Mouse (Mus musculus) retina, postnatal 1 day (tissue): ENCODE measurements around the gene Tgfb1i1.

Experiments
- DNase-seq: peaks from one replicate; pipeline ENCODE4 v3.0.0-alpha.2; 2012

The Tgfb1i1 gene

DNA sequence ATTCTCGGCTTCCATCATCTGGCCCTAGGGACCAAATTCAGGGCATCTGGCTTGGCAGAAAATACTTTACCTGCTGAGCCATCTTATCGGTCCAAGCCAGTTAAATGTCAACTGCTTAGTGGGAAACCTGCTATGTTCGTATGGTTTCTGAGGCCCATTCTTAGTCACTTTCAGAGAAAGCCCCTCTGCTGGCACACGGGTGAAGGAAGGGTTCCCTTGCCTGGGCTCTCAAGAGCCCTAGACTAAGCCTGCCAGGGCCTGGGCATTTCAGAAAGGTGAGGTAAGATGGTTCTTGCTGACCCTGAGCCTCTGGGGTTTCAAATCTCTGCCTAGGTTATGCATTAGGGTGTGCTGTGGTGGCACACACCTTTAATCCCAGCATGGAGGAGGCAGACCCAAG lies 1.1 kb upstream of the Tgfb1i1 start:
- no peak for DNase-seq

DNA sequence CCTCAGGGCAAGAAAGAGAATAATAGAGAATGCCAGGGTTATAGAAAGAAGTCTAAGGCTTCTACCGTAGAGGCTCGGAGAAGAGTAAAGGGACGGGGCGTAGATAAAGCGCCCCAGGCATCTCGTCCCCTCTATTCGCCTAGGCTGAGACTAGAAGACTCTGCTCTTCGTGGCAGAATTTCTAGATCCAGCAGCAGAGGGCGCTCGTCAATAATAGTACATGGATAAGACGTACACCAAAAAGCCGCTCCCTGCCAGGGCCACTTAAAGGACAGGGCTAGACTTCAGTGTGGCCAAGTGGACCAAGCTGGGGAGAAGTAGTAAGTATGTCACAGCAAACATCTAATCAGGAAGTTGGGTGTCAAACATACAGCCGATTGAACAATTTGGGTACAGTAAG lies 831 bp downstream of the Tgfb1i1 start:
- peak; percentile 90 for DNase-seq

DNA sequence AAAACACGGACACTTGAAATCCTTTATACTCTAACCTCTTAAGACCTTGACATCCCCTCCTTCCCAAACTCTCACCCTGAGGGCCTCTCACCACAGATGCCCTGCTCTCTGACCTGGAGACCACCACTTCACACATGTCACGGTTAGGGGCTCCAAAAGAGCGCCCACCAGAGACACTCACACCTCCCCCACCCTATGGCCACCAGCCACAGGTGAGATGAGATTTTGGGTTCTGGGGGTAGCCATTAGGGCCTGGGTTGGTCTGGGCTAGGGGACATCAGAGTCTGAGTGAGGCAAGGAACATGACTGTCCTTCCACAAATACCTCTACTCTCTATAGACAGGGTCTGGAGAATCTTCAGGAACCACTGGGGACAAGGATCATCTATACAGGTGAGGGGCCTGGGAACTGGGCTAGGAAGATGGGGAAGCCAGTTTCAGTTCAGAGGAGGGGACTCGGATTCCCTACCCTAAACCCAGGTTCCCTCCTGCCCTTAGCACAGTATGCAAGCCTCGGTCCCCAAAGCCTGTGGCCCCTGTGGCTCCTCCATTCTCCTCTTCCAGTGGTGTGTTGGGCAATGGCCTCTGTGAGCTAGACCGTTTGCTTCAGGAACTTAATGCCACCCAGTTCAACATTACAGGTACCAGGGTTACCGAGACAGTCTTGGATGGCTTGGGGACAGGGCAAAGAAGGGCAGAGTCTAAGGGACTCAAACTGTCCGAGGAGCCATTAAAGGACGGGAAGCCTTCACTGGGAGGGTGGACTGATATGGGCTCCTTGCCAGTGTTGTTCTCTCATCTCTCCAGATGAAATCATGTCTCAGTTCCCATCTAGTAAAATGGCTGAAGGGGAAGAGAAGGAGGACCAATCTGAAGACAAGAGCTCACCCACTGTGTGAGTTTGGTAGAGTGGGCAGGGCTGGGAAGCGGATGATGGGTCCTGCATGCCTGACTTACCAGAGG lies 1.8 kb downstream of the Tgfb1i1 start:
- no peak for DNase-seq

DNA sequence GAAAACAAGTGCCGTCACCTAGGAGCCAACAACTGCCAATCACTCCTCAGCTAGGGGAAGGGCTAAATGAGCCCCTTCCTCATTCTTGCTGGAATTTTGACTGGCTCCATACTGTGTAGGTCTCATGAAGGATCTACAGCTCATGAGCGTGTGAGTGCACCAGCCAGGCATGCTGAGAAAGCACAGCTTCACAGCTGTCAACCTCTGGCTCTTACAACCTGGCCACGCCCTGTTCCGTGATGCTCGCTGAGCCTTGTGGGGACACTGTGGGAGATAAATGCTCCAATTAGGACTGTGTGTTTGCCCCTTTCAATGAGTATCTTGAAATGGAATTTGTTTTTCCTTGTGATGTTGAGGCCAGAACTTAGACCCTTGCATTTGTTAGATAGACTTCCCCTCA lies 3.4 kb downstream of the Tgfb1i1 start:
- no peak for DNase-seq

DNA sequence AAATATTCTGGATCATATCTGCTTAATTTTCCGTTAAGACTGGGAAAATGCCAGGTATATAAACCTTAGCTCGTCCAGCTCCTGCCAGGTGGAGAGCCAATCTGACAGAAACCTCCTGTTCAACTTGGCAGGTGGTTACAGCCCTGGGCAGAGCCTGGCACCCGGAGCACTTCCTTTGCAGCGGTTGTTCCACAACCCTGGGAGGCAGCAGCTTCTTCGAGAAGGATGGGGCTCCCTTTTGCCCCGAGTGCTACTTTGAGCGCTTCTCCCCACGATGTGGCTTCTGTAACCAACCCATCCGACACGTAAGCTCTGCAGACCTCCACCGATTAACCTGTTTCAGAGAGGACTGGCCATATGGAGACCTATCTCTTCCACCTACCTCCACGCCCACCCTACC lies 5.3 kb downstream of the Tgfb1i1 start:
- no peak for DNase-seq

DNA sequence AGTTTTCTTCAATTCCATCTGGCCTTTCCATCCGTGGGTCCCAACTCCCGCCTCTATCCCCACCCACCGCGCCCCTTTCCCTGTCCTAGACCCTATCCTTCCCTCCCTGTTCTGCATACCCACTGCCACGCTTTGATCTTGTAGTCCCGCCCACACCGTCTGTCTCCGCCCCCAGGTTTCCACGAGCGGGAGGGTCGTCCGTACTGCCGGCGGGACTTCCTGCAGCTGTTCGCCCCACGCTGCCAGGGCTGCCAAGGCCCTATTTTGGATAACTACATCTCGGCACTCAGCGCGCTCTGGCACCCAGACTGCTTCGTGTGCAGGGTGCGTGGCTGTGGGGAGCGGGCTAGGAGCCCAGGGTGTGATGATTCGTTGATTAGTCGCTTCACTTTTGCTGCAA lies 6.0 kb downstream of the Tgfb1i1 start:
- peak; percentile 77 for DNase-seq

DNA sequence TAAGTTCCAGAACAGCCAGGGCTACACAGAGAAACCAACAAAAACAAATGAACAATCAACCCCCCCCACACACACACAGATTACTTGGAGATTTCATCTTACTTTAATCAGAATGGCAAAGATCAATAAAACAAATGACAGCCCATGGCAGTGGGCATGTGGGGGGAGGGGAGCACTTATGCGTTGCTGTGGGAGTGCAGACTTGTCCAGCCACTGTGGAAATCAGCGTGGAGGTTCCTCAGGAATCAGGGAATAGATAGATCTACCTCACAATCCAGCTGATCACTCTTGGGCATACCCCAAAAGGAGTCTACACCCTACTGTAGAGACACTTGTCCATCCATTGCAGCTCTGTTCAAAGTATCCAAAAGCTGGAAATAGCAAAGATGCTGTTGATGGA lies 8.4 kb downstream of the Tgfb1i1 start:
- DNase-seq, result no peak

DNA sequence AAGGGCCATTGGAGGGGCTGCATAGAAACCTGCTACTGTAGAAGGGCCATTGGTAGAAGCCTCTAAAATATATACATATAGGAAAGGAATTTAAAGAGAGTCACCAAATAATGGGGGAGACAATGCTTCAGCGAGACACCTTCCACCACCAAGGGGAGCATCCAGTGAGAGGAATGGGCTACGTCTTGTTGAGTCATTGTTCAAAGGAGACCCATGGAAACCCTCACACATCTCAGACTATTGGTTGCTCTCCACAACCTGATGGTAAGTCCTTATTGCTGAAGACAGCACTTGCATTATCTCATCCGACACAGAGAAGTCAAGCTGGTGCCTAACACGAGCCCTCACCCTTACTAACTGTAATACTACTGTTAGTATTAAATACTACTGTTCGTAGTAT lies 9.1 kb downstream of the Tgfb1i1 start:
- DNase-seq, result no peak

DNA sequence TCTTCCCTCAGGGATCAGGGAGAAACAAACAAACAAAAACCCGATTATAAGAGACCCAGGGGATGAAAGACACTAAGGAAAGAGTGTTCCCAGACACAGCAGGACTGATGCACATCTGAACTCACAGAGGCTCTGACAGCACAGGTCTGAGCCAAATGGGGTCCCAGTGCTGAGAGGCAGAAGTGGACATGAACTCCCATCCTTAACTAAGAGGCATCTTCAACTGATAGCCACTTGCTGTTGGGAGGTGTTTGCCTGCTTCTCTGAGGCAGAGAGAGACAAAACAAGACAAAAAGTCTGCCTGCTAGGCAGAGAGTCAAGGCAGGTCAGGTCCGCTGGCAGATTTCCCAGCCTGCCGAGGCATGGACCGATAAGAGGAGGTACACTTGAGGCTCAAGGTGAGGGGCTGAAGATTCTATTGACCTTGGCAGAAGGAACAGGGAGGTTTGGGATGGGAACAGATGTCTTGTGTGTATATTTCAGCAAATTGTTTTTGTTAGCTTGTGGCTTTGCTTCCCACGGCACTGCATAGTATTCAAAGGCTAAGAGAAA lies 10.2 kb downstream of the Tgfb1i1 start:
- DNase-seq, result no peak

DNA sequence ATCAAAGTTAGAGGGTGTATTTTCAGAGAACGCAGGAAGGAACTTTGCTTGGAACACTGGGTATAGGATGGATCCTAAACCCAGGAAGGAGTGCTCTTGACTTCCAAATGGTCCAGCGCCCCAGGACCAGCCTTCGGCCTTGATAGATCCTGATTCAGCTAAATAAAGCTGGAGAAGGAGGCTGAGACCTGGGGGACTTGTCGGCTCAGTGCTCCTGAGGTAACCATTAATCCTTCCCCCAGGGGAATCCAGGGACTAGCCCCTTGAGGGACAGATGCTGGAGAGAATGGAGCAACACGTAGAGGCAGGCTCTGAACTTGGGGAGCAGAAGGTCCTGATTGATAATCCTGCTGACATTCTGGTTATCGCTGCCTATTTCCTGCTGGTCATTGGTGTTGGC lies 18.8 kb downstream of the Tgfb1i1 start, which contains the start of gene Slc5a2:
Gene Slc5a2, plus strand, starts transcription at position 247 of the 400 bp plus-strand sequence.
- DNase-seq, result no peak

DNA sequence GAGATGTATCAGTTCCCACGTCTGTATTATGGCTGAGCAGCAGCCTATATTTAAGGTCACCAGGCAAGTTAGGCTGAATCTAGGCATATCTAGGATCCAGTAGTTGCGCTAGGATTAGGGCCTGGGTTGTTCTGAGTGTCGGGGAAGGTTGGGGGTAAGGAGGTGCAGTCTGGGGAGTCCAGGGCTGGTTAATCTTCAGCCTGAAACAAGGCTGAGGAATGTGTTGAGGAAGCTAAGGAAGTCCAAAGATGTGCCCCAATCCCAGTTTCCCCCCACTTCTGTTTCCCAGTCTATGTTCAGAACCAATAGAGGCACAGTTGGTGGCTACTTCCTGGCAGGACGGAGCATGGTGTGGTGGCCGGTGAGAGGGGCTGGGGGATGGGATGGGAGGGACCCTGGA lies 19.4 kb downstream of the Tgfb1i1 start:
- DNase-seq, result no peak

DNA sequence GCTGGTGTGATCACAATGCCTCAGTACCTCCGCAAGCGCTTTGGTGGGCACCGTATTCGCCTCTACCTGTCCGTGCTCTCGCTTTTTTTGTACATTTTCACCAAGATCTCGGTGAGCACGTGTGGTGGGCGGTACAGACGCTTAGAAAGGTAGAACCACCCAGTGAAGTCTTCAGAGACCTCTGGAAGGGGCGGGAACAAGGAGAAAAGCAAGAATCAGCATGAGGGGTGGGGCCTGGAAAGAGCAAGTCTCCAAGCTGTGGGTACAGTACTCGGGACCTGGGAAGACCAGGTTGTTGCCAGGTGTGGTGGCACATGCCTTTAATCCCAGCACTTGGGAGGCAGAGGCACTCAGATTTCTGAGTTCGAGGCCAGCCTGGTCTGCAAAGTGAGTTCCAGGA lies 20.8 kb downstream of the Tgfb1i1 start:
- no peak for DNase-seq

DNA sequence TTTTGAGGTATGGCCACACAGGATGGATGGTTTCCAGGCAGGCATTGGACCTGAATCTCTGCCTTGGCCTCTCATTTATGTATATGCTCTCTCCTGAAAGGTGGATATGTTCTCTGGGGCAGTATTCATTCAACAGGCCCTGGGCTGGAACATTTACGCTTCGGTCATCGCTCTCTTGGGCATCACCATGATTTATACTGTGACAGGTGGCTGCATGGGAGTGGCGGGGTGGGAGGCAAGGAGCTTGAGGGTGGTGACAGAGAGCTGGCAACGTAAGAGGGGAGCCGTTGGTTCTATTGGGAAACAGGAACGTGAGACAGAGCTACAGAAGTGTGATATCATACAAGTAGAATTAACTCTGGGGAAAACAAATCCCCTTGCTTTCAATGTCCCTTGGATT lies 21.2 kb downstream of the Tgfb1i1 start:
- DNase-seq, result no peak

DNA sequence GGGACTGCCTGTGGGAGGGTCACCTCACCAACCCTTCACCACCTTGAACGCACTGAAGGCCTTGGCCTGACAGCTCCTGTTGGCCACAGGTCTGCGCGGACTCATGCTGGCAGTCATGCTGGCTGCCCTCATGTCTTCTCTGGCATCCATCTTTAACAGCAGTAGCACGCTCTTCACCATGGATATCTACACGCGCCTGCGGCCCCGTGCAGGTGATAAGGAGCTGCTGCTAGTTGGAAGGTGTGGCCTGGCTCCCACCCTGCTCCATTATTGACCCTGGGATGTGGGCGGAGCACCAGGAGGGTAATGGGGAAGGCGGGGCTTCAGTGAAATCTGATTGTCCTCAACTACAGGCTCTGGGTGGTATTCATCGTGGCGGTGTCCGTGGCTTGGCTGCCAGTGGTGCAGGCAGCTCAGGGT lies 23.8 kb downstream of the Tgfb1i1 start:
- DNase-seq, result no peak

DNA sequence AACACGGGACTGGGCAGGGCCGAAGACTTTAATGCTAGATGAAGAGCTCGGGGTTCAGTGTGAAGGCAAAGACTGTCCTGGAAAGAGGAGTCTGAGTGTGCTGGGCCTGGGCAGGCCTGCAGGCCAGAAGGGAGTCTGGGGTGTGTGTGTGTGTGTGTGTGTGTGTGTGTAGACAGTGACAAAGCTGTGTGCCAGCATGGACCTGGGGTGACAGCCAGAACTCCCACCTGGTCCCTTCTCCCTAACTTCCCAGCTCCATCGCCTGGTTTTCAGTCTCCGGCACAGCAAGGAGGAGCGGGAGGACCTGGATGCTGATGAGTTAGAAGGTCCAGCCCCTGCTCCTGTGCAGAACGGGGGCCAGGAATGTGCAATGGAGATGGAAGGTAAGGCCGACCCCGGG lies 24.9 kb downstream of the Tgfb1i1 start:
- no peak for DNase-seq

DNA sequence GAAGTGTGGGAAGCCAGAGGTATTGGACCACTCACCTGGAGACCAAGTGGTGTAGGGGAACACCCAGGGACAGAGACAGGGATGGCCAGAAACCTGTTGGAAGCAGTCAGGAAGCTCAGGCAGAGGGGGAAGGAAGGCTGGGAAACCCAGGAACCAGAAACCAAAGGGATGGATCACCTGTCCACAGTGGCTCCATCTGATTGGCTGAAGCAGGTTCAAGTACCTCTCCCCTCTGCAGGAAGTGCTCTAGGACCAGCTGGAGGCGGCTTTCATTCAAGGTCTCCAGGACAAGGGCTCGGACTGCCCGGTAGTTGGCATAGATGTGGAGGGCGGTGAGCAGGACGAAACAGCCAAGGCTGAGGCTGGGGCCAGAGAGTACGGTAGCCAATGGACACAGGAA lies 29.4 kb downstream of the Tgfb1i1 start:
- DNase-seq, result no peak

DNA sequence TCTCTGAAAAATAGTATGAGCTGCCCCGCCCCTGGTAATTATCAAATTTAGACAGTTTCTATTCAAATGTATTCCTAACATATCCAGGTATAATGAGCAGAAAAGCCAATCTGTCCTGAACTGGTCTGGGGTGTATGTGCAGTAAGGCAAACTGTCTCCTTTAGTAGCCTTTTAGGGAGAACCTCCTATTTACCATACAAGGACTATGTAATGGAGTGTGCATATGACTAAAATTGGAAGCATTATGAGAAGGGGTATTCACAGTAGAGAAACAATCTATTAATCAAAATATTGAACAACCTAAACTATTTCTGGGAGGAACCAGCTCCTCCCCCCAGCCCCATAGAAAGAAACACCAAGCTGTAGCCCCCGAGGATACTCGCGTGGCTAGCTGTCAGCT lies 33.1 kb downstream of the Tgfb1i1 start:
- no peak for DNase-seq

DNA sequence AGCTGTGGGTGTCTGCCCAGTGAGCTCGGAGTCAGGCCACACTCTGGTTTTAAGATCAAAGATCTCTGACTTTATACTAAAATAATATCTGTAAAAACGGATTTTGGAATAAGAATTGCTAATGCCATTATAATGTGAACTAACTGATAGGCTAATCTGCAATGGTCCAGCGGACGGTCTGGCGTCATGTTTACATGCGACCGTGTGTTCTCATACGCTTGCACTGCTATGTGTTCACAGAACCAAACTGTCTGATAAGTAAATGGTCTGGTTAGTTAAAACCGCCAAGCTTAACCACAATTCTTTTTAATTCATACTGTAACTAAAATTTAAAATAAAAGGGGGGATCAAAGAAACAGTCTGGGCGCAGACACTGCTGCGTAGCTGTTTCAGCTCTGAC lies 35.2 kb downstream of the Tgfb1i1 start:
- DNase-seq, result no peak

DNA sequence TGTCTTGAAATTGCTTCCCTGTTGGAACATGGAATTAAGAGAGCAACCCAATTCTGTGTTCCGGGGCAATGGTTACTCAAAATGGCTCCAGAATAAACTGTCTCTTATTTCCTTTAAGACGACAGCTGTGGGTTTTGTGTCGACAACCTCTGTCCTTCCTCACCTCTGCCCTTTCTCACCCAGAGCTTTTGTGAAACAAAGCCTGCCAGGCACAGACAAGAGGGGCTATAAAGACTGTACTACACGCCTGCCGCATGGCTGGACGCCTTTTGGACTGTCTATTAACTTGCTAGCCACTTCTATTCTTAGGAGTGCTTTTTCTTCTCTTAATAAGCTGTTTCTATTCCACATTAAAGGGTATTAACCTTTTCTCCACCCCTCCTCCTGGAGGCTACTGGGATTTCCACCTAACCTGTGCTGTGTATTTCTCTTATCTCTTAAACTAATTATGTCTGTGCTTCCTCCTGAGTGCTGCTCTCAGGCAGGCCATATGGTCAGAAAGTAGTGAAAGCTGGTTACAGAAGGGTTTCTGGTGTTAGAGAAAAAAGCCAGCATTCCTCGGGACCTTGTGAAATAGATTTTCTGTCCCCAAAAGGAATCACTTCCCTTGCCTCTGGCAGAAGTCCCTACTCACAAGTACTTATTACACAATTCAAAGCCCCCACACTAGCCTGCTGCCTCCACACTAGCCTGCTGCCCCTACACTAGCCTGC lies 36.1 kb downstream of the Tgfb1i1 start:
- peak; percentile 19 for DNase-seq

DNA sequence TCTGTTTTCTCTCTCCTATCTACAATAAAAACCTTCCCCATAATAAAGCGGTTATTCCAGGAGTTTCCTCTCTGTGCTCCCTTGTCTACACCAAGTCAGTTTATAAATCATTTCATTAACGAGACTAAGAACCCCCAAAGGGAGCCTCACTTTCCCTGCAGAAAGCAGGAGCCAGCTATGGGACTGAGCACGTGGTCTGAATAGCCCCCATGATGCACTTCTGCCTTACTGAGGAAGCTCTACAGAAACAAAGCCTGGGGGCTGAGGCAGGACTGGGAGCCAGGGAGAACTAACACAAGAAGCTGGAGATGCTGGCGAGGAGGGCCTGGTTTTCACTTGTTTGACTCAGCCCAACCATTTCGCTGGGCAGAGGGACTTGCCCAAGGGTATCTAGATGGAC lies 37.4 kb downstream of the Tgfb1i1 start:
- no peak for DNase-seq

DNA sequence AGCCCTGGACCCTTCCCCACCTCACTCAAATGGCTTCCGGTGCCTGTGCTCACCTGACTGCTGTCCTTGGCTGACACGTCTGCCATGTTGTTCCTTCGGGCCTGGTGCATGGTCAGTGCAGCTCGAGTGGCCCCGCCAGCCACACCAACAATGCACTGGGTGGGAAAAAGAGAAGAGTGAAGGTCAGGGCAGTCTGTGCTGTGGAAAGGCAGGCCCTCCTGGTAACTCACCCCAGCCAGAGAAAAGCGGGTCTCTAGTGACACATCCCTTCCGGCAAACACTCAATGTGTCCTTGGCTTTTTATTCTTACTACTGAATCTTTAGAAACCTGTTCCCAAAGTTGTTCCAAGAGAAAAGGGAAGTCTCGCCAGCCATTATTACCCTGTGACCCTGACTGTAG lies 38.4 kb downstream of the Tgfb1i1 start:
- DNase-seq, result no peak

DNA sequence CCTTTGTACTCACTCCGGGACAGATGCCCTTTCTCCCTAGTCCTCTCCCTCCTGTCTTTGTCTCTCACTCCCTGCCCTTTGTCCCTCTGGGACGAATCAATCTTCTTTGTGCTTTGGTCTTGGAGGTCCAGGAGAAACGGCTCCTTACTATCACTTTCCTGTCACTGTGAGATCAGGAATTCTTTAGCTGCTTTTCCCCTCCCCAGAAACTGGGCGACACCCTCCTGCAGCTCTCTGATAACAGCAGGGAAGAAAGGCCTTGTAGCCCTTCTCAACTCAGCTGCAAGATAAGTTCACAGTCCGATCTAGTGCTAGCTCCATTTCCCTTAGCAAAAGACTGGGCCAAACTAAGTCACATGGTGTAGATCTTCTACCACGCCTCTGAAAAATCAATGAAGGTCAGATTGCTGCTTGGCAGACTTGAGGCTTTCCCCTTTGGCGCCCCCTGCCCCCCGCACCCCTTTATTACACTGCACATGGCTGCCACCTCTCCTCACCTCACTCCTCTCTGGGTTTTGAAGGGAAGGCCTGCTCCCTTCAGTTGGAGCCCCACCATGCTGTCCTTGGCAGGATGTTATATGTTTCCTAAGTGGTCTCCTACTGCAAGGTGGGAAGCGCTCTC lies 42.4 kb downstream of the Tgfb1i1 start:
- DNase-seq, result peak; percentile 29

DNA sequence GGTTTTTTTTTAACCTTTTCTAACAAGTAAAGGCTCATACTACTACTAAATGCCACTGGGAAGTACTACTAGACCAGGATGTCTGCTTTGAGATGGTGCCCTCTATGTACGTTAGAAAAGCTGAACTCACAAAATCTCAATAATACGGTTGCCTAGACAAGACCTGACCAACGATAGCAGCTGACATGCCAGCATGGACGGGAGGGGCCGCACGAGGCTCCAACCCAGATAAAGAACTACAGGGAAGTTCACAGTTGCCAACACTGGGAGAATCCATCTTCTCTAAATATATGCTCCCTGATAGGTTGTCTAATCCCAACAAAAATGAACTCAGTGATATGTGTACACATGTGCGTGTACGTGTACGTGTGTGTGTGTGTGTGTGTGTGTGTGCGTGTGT lies 48.2 kb downstream of the Tgfb1i1 start:
- DNase-seq, result no peak
